Mouse (Mus musculus) CH12.LX (cell line): ENCODE data around the gene Ube4b. TPM values are rescaled to one million over a fixed set of nuclear protein-coding genes. Genes with fewer than 3 reads are reported as not detected.

Experiments used
- DNase-seq: peaks from one replicate; pipeline ENCODE4 v3.0.0-alpha.2; 2013; ENCODE audit errors: extremely low read depth
- H3K27ac ChIP-seq: 2 replicates; pipeline ENCODE4 v1.5.1; 2012; ENCODE audit warnings: low read depth, mild to moderate bottlenecking, control low read depth, moderate library complexity; ENCODE audit not compliant: insufficient read depth
- H3K27me3 ChIP-seq: replicated peaks from 2 replicates; pipeline ENCODE3; 2012; ENCODE audit warnings: inconsistent platforms
- H3K36me3 ChIP-seq, 2 experiments: replicated peaks in 1 of 2; 2 replicates each; pipeline versions ENCODE3 to v1.6.1; 2012; ENCODE audit warnings: inconsistent platforms in 1 of 2, low read length in 1 of 2, mild to moderate bottlenecking in 1 of 2, mixed read lengths in 1 of 2, moderate library complexity in 1 of 2; ENCODE audit not compliant: control insufficient read depth in 1 of 2, insufficient read depth in 1 of 2
- H3K4me1 ChIP-seq, 2 experiments: 2 replicates each; pipeline ENCODE4 v1.6.1; 2012; ENCODE audit warnings: inconsistent platforms in 1 of 2, moderate library complexity in 1 of 2; ENCODE audit not compliant: insufficient read depth in 2 of 2, control insufficient read depth in 1 of 2
- H3K4me2 ChIP-seq: 2 replicates; pipeline ENCODE4 v1.6.1; 2012; ENCODE audit warnings: low read depth, mild to moderate bottlenecking, control low read depth; ENCODE audit not compliant: poor library complexity, insufficient read depth, severe bottlenecking
- H3K4me3 ChIP-seq, 3 experiments: fragments of 150-350 bp in 1 of 3; sonication (generic) in 1 of 3; replicated peaks in 1 of 3; 2 replicates each; pipeline versions ENCODE3 to v1.5.1; 2011 to 2012; ENCODE audit warnings: low read depth in 2 of 3, low read length in 2 of 3, mild to moderate bottlenecking in 2 of 3, moderate library complexity in 2 of 3, control low read depth in 1 of 3, improper control_type of control experiment in 1 of 3, inconsistent platforms in 1 of 3, mixed read lengths in 1 of 3; ENCODE audit not compliant: poor library complexity in 1 of 3
- H3K79me2 ChIP-seq: replicated peaks from 2 replicates; pipeline ENCODE4 v1.6.1; 2012; ENCODE audit warnings: mild to moderate bottlenecking, moderate library complexity; ENCODE audit not compliant: control insufficient read depth, poor library complexity, insufficient read depth, severe bottlenecking; ENCODE audit errors: extremely low read depth
- H3K9ac ChIP-seq: 2 replicates; pipeline ENCODE4 v1.6.1; 2012; ENCODE audit warnings: low read depth, mild to moderate bottlenecking, control low read depth, moderate library complexity; ENCODE audit not compliant: insufficient read depth
- H3K9me3 ChIP-seq: replicated peaks from 2 replicates; pipeline ENCODE3; 2012; ENCODE audit warnings: low read length, inconsistent platforms, mixed read lengths
- E2F4 ChIP-seq: IDR thresholded peaks from 2 replicates; pipeline ENCODE4 v1.6.1; 2011; ENCODE audit warnings: low read depth, low read length, improper control_type of control experiment; ENCODE audit not compliant: insufficient replicate concordance
- ELF1 ChIP-seq: IDR thresholded peaks from 2 replicates; pipeline ENCODE4 v1.6.1; 2014; ENCODE audit warnings: low read depth, mild to moderate bottlenecking, inconsistent platforms, low read length, improper control_type of control experiment
- EP300 ChIP-seq: IDR thresholded peaks from 2 replicates; pipeline ENCODE4 v1.6.1; 2011; ENCODE audit warnings: low read length, improper control_type of control experiment
- HCFC1 ChIP-seq: IDR thresholded peaks from 2 replicates; pipeline ENCODE4 v1.6.1; 2012; ENCODE audit warnings: low read depth, mild to moderate bottlenecking, inconsistent platforms, low read length, improper control_type of control experiment
- IRF4 ChIP-seq: IDR thresholded peaks from 2 replicates; pipeline ENCODE4 v1.6.1; 2014; ENCODE audit warnings: low read depth, mild to moderate bottlenecking, inconsistent platforms, low read length, improper control_type of control experiment
- JUN ChIP-seq: IDR thresholded peaks from 2 replicates; pipeline ENCODE4 v1.6.1; 2011; ENCODE audit warnings: low read depth, mild to moderate bottlenecking, low read length, improper control_type of control experiment, moderate library complexity; ENCODE audit not compliant: insufficient read depth
- MAZ ChIP-seq: IDR thresholded peaks from 2 replicates; pipeline ENCODE4 v1.6.1; 2012; ENCODE audit warnings: low read depth, mild to moderate bottlenecking, inconsistent platforms, low read length, improper control_type of control experiment, moderate library complexity
- MYC ChIP-seq: IDR thresholded peaks from 2 replicates; pipeline ENCODE4 v1.6.1; 2011; ENCODE audit warnings: low read depth, mild to moderate bottlenecking, improper control_type of control experiment, low read length
- NELFE ChIP-seq: IDR thresholded peaks from 2 replicates; pipeline ENCODE4 v1.6.1; 2011; ENCODE audit warnings: low read depth, low read length, improper control_type of control experiment
- RAD21 ChIP-seq: IDR thresholded peaks from 2 replicates; pipeline ENCODE4 v1.6.1; 2011; ENCODE audit warnings: low read depth, mild to moderate bottlenecking, low read length, improper control_type of control experiment, moderate library complexity
- RCOR1 ChIP-seq: conservative IDR thresholded peaks from 2 replicates; pipeline ENCODE4 v1.6.1; 2012; ENCODE audit warnings: low read depth, mild to moderate bottlenecking, inconsistent platforms, low read length, improper control_type of control experiment
- TCF12 ChIP-seq: IDR thresholded peaks from 2 replicates; pipeline ENCODE4 v1.6.1; 2014; ENCODE audit warnings: low read depth, mild to moderate bottlenecking, inconsistent platforms, low read length, improper control_type of control experiment
- USF2 ChIP-seq: conservative IDR thresholded peaks from 2 replicates; pipeline ENCODE4 v1.6.1; 2011; ENCODE audit warnings: low read depth, low read length, improper control_type of control experiment
- dilution Hi-C: fragments of 300-500 bp; cut with MboI; formaldehyde crosslinking; loops from 2 replicates; pipeline ENCODE4 v1.14.3; 2020; ENCODE audit warnings: low sequenced_read_pairs; ENCODE audit not compliant: extremely low pct_unique_long_range_greater_than_20kb, extremely low pct_ligation_motif_present
- in situ Hi-C: fragments of 300-500 bp; cut with MboI; formaldehyde crosslinking; loops from 3 replicates; pipeline ENCODE4 v1.14.3; 2019; ENCODE audit warnings: low sequenced_read_pairs, low pct_ligation_motif_present, low pct_unique_long_range_greater_than_20kb, mixed read lengths
- polyA plus RNA-seq: library from polyadenylated mRNA; unstranded; fragments of >175 nt; gene quantifications from 2 replicates; pipeline ENCODE4 v1.2.1, GENCODE M21; 2012; ENCODE audit warnings: low read depth; ENCODE audit not compliant: insufficient read length
- total RNA-seq, 2 experiments: library from RNA; depleted of rRNA; stranded (reverse); fragments of 300-350 nt in 1 of 2; fragments of >200 nt in 1 of 2; gene quantifications; 2 replicates each; pipeline ENCODE4 v1.2.3; 2012 to 2014

Ube4b gene
- total and polyA plus RNA-seq, 3 experiments = 13.1 to 60.0 (median 41.6) TPM

- dilution Hi-C loops (no loop called here), in situ Hi-C loops (no loop called here)
- no peaks in the 10 kb centered on the region for H3K9me3 ChIP-seq
- peak overlapping the region; percentile 6; the same call in 1 of the 2 replicates for H3K27ac ChIP-seq
- peak overlapping the region in 1 of 3 experiments; percentile 23 for H3K4me3 ChIP-seq
- peaks cover 60 to 88% of the 10 kb centered on the region in 2 experiments for H3K36me3 ChIP-seq
- DNase-seq = no peak
- peaks cover 14 to 35% of the 10 kb centered on the region in 2 experiments for H3K4me1 ChIP-seq
- H3K4me2 ChIP-seq = no peak overlapping the region
- TF ChIP-seq USF2 (no peak), IRF4 (peak; percentile 47; the same call in 1 of the 2 replicates), EP300 (no peak), RCOR1 (no peak)
- no peaks in the 10 kb centered on the region for H3K27me3 ChIP-seq
- no peaks in the 10 kb centered on the region for H3K79me2 ChIP-seq
- H3K9ac ChIP-seq = no peak overlapping the region
Measured at GRCm38 (mm10) chr4:149339426-149340214, 86.9 kb downstream of the Ube4b start.

DNA sequence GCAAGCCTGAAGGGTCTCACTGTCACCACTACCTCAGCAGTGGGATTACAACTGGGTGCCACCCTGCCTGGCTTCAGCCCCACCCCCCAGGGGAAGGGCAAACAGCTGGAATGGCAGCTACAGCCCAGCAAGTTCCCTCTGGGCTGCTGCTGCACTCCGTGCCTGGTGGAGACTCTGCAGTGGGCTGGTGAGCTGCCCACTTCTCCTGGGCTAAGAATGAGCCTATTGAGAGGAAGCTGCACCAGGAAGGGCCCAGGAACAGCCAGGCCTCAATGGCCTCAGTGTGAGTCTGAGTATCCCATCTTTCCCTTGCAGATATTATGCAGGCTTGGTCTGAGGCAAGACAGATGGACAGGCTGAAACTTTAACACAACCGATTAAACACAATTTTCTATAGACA is 88.4 kb downstream of the Ube4b start:
- DNase-seq = no peak
- H3K27ac ChIP-seq = no peak overlapping the region
- in situ Hi-C loops = no loop called here
- no peak overlapping the region for H3K4me2 ChIP-seq
- peaks cover 57 to 86% of the 10 kb centered on the region in 2 experiments for H3K36me3 ChIP-seq
- peaks cover 14 to 32% of the 10 kb centered on the region in 2 experiments for H3K4me1 ChIP-seq
- H3K27me3 ChIP-seq = no peaks in the 10 kb centered on the region
- no peak overlapping the region for H3K9ac ChIP-seq
- dilution Hi-C loops = no loop called here
- H3K79me2 ChIP-seq = no peaks in the 10 kb centered on the region
- TF ChIP-seq ELF1 (no peak), E2F4 (no peak), TCF12 (no peak), RAD21 (no peak), MAZ (no peak)
- H3K4me3 ChIP-seq = no peak overlapping the region
- no peaks in the 10 kb centered on the region for H3K9me3 ChIP-seq

GRCm38 (mm10) chr4:149337353-149337752 is 89.2 kb downstream of the Ube4b start:
- Histone ChIP-seq H3K4me2 (no peak overlapping the region), H3K9me3 (no peaks in the 10 kb centered on the region), H3K9ac (no peak overlapping the region), H3K27me3 (no peaks in the 10 kb centered on the region), H3K4me1 (peaks cover 14 to 26% of the 10 kb centered on the region in 2 experiments), H3K79me2 (no peaks in the 10 kb centered on the region), H3K36me3 (peaks cover 57 to 86% of the 10 kb centered on the region in 2 experiments), H3K4me3 (no peak overlapping the region), H3K27ac (no peak overlapping the region)
- TF ChIP-seq HCFC1 (no peak), NELFE (no peak), MYC (no peak), JUN (no peak)
- in situ Hi-C loops (no loop called here), dilution Hi-C loops (no loop called here)
- no peak for DNase-seq
